Comparison of ENCODE assay signal across 8 mouse cellular contexts in the genomic region with DNA sequence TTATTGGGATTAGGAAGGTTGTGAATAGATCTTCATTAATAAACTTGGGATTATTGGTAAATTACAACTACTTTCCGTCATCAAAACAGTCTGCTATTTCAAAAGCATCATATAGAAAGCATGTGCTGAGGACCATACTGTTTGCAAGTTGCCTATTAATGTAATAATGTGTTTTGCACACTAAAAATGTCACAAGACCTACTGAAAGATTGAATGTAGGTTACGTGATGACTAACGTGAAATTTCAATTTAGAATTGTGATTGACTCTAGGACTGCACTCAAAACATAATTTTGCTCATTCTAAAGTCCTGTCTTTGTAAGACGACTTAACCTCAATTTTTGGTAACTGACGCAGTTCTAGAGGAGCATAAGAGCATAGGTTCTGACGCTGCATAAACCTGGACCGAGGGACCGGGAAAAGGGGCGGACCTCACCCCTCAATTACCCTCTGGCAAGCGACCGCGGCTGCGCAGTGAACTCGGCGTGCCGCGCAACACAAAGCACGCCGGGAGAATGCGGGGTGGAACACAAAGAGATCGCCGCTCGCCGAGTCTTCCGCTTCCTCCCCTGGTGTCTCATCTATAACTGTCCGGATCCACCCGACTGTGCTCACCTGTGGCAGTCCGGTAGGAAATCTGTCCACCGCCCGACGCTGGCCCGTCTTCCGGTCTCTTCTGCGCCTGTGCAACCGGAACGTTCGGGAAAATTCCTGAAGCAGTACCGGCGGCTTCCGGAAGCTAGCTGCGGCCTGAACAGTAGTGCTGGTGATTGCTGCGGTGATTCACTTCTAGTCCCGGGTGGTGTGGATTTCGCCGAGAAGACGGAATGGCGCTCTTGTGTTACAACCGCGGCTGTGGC. TPM values are rescaled to one million over a fixed set of nuclear protein-coding genes. Genes with fewer than 3 reads are reported as not detected.
DNase-seq lines count a peak whose midpoint lies in the region; ATAC-seq and TF ChIP-seq lines count a peak whose summit lies in the region.

Chordc1 (plus strand) TSS at position 555 of the 859 bp plus-strand sequence.

- peaks cover 15% of the 10 kb centered on the region; the same call in 1 of the 2 replicates for H3K36me3 ChIP-seq in hindbrain, embryonic 10.5 days
- no peaks in the 10 kb centered on the region for H3K36me3 ChIP-seq in lung, postnatal 0 days (ENCODE audit: insufficient read depth, low read length)

- TF ChIP-seq EP300 in lung, postnatal 0 days (IDR thresholded peaks at IDR 0.05), result no peak

- 4% methylated on average over 49 of the region's 49 CpGs for WGBS in hindbrain, embryonic 10.5 days
- WGBS in lung, postnatal 0 days, result 3% methylated on average over 49 of the region's 49 CpGs

- H3K9ac ChIP-seq in lung, postnatal 0 days (replicated peaks; ENCODE audit: low read depth), result peak within 1 kb of the TSS; percentile 87

- peak; percentile 96 for DNase-seq in MN1 (ENCODE audit: low spot score)
- peak; percentile 96 for DNase-seq in cerebellum, adult 9-10 months
- DNase-seq in hindbrain, embryonic 10.5 days (ENCODE audit: low spot score), result peak; percentile 97
- DNase-seq in layer of hippocampus, adult 9-11 months, result peak; percentile 96
- peak; percentile 98 for DNase-seq in lung, postnatal 0 days (ENCODE audit: low spot score)
- peak; percentile 92 for DNase-seq in ovary, postnatal 14 days (ENCODE audit: low spot score)
- peak; percentile 93 for DNase-seq in thymus, postnatal 14 days

- peaks cover 15% of the 10 kb centered on the region for H3K4me1 ChIP-seq in hindbrain, embryonic 10.5 days (replicated peaks)
- no peaks in the 10 kb centered on the region; the same call in 1 of the 2 replicates for H3K4me1 ChIP-seq in lung, postnatal 0 days (ENCODE audit: insufficient read depth, low read depth, low read length)

- no peaks in the 10 kb centered on the region for H3K27me3 ChIP-seq in hindbrain, embryonic 10.5 days (ENCODE audit: insufficient read depth, poor library complexity, severe bottlenecking)
- no peaks in the 10 kb centered on the region for H3K27me3 ChIP-seq in lung, postnatal 0 days (replicated peaks; ENCODE audit: insufficient read depth, low read length)

- H3K27ac ChIP-seq in hindbrain, embryonic 10.5 days, result peak within 1 kb of the TSS; percentile 93
- peak within 1 kb of the TSS; percentile 84 for H3K27ac ChIP-seq in lung, postnatal 0 days (ENCODE audit: low read length)

- H3K9me3 ChIP-seq in hindbrain, embryonic 10.5 days, result no peaks in the 10 kb centered on the region
- no peaks in the 10 kb centered on the region for H3K9me3 ChIP-seq in lung, postnatal 0 days (ENCODE audit: low read length)

- peak; percentile 57 for TF ChIP-seq CTCF in lung, postnatal 0 days (IDR thresholded peaks at IDR 0.05)

- H3K4me3 ChIP-seq in hindbrain, embryonic 10.5 days, result peak within 1 kb of the TSS; percentile 75
- peak within 1 kb of the TSS; percentile 95 for H3K4me3 ChIP-seq in lung, postnatal 0 days (ENCODE audit: low read depth, low read length)

- peak; percentile 99 for ATAC-seq in frontal cortex, adult (ENCODE audit: low TSS enrichment)
- ATAC-seq in lung, postnatal 0 days, result peak; percentile 99

- H3K4me2 ChIP-seq in lung, postnatal 0 days (replicated peaks; ENCODE audit: low read depth, low read length), result peak within 1 kb of the TSS; percentile 69

RNA-seq across cellular contexts. Expression of gene Chordc1, which starts in this region (rescaled TPM):
- polyA plus RNA-seq in hindbrain, embryonic 10.5 days (2016; fragmentation: Nextera tagmentation; extraction: Ambion mirVana), result 115 and 141 TPM in 2 replicates
- 48.7 and 58.5 TPM in 2 replicates for polyA plus RNA-seq in lung, postnatal 0 days (2015; fragmentation: Nextera tagmentation; extraction: Ambion mirVana)

Comparison
In these comparisons a context has a peak if more than half of its experiments do, and no peak if none do; other contexts are left out.
1. Peak in every context shown above with its lines: DNase-seq, ATAC-seq, H3K4me3 ChIP-seq and H3K27ac ChIP-seq.